Mouse (Mus musculus) adrenal gland, adult 2 months (tissue): ENCODE measurements at regions not wholly inside any gene's neighbourhood (a gene's known extent, or its start where the extent isn't known, plus 50 kb on each side); places are given as distances from the start of the nearest gene placed in this dataset.

Source experiments
- DNase-seq: peaks from one replicate; pipeline ENCODE4 v3.0.0; 2021

DNA sequence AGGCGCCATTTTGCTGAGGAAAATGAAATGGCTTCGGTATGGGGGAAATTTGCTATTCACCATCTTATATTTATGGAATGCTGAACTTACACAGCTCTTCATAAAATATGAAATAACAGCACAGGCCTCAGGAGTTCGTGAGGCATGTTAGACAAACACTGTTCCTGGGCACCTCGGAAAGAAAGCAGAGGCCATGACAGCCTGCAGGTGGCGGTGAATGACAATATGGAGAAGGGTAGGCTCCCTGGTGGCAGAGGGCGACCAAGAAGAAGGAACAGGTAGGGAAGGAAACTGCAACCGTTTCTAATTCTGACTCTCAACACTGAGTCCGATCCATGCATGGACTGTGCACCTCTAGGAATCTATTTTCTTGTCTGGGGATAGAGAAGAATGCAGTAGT, 553.6 kb upstream of the Tmpo start:
- DNase-seq = no peak

DNA sequence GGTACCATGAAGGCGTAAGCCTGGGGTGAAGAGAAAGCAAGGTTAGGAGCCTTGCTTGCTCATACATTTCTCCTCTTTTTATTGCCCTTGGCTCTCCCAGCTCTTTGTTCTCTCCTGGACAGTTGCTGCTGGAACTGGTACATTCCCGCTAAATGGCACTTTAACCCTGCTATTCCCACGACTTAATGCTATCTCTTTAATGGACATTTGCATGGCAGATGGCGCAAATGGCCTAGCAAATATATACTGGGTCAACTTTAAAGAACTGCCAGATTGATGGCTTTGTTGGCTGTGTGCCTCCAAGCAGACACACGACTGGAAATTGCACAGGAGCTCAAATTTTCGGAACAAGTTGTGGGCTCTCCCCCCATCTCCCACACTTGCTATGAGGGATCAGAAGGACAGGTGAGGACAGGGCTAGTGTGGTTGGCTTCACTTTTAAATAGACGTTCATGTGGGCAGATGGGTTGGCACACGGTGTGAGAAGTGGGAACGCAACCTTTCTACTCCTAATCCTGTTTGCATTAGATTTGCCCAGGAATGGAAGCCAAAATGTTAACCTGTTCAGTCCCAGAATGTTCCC, 551.0 kb upstream of the Tmpo start:
- no peak for DNase-seq

DNA sequence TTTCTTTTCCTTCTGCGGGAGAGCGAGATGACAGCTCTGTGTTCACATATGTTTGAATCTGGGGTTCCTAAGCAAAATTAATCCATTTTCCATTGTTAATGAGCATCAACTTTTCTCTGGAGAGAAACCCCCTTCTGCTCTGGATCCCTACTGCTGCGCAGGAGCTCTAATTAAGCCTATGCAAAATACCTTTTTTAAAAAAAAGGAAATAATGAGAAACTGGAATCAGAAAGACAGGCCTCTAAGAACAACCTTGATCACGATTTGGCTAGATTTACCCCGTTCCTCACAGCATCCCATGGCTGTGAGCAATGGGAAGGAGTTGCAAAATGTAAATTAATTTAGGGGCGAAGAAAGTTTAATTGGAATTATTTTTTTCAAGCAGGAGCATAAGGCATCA, 548.9 kb upstream of the Tmpo start:
- no peak for DNase-seq

DNA sequence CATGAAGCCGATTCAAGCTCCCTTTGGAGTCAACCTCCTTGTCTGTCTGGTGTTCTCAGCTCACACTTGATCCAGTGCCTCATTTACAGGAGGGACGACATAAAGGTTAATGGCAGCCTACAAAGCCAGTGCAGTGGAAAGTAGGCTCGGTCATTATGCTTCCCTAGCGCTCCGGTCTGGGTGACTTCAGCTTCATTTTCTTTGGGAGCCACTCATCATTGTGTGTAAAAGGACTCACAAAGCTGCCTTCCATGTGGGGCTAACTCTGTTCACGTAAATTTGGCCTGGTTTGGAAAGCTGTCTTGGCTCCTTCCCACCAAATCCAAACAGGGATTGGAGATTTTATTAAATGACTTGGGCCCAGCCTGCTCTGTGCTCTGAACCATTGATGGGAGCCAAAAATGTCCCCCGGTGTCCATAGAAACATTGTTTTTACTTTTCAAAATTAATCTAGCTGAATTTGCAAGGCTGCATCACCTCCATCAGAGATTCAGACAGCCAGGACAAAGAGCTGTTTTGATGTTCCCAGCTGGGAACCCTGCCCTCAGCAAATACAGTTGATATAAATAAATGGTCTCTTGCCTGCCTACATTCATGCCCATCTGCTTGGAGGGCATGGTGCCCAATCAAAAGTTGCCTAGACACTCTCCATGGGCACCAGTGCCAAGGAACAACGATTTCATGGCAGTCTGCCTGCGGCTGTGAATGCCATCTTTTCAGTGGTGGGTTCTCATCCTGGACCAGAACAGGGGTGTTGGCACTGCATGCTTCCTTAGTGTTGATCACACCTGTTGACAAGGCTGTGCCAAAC, 538.7 kb upstream of the Tmpo start:
- DNase-seq = no peak

DNA sequence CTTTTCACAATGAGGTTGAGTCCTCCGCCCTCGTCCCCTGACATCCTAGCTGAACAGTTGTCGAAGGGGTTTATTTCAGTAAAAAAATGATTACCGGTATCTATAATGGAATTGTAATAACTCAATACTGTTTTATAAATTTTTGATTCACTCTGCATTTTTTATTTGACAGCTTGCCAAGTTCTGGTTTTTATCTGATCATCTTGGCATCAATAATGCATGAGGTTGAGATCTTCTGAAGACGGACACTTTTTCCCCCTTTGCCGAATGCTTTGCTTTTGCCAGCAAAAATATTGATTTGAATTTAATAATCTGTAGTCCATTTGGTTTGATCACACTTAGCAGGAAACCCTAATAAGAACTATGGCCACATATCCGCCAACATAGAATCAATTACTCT, 535.5 kb upstream of the Tmpo start:
- DNase-seq = no peak

DNA sequence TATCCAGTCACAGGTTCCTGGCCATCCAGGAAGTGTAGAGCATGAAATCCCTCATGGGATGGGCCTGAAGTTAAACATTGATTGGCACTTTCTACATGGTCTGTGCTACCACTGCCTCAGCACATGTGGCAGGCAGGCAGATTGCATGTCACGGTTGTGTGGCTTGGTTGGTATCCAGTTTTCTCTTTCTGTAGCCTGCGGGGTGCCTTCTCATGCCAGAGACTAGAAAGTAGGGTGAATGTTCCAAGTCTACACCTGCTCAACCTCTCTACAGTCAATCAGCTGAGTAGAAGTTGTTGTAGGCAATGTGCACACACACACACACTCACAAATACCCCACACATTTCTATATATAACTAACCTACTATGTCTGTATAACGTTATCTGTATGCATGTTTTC, 533.5 kb upstream of the Tmpo start:
- no peak for DNase-seq

DNA sequence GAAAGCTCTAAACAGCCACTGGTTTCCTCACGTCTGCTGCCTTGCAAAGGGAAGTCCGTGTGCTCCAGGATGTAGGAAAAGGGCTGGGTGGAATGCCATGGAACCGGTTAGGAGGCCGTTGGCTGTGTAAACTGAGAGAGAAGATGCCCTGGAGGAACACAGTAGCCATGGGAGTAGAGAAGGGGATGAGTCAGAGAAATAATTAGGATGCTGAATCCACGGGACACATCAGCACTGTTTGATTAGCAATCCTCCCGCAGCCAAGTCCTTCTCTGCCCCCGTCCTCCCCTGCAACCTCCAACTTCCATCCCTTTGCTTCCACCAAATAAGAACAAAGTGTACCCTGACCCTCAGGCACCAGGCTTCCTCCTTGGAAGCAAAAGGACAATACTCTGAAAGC, 532.4 kb upstream of the Tmpo start:
- no peak for DNase-seq

DNA sequence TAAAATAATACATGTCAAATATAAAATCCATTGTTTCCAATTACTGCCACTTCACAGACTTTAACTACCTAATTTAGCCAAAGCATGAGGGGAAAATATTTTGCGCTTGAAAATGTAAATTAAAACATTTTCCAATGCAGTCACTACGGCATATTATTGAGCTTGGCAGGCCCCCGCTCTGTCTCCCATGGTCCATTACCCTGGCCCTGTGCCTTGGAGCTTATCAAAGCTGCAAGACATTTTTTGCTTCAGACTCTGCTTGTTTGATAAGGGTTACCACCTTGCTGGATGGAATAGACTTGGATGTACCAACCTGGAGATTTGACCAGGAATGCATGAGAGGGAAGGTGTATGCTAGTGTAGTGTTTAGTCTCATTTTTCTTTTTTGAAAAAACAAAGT, 525.7 kb upstream of the Tmpo start:
- DNase-seq = no peak

DNA sequence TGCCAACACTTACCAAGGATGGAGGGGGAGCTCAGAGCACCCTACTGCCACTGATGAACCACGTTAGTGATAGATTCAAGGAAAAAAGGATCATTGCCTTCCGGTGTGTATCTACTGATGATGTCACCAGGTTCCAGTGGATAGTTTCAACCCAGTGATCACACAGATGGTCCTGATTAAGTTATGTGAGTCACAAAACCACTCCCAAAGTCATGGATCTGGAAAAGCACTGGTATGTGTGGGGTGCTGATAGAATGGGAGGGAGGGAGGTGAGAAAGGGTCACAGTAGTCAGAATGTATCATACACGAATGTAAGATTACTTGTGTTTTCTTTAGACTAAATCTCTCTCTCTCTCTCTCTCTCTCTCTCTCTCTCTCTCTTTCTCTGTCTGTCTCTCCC, 523.6 kb upstream of the Tmpo start:
- no peak for DNase-seq

DNA sequence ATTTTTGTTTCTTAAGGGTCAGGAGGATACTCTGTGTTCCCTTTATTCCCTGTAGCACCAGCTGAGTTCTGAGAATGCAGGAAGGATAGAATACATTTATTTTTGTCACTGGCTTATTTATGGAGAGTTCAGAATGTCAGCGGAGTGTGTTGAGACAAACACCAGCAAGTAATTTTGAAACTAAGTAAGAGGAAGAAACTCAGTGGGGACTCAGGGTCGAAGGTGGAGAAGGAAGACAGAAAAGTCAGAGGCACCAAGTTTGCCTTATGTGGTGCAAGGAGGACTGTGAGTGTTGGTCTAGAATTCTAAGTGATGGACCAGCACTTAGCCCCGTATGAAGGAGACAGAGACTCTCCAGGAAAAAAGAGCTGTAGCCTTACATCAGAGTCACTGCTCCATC, 520.7 kb upstream of the Tmpo start:
- DNase-seq = no peak

DNA sequence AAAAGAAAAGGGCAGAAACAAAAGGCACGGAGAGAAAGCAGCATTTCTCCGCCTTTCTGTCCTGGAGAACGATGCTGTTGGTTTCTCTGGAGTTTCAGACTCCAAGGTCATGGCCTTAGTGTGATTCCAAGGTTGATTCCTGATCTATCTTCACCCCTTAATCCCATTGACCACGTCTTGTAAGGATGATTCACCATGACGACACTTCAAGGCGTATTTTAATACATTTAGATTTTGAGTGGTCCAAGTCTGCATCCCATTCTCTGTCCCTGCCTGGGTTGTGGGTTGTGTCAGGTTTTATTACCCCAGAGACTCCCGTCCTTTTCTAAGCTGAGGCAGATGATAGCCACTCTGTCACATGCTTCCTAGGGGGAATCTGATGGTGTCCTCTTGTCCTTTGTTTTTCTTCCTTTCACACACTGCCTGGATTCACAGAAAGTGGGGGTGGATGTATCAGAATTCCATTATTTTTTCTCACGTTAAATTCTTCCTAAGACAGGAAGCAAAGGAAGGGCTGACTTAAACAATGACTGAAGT, 505.0 kb upstream of the Tmpo start:
- DNase-seq = no peak

DNA sequence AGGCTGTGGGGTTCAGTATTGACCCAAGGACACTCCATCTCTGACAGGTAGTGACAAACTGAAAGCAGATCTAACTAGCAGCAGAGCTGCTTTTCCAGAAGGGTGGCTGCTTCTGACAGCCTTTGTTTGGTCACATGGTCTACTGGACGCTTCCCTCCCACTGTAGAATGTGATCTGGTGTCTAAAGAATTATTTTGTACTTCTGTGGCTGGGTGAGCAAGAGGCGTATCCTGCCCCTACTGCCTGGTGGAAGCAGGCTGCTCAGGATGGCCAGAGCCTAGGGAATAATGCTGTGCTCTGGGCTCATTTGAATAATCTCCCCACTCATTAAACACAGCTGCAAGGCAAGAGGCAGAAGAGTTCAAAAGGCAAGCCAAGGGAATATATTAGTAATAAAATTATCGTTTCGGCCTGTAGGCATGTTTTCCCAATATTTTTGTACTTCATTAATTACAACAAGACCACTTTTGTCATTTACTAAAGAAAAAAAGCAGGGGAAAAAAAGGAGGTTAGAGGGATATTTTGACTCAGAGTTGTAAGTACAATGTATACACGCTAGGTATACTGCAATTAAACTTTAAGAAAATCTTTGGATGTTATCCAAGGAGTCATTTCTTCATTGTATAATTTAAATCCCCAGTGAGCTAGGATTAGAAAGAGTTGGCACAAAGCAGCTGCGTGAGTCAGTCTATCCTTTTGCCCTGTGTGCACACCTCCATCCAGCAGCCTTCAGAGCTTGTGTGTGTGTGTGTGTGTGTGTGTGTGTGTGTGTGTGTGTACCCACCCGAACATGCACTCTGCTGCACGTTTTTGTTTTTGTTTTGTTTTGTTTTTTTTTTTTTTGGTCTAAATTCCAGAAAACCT, 504.3 kb upstream of the Tmpo start:
- no peak for DNase-seq

DNA sequence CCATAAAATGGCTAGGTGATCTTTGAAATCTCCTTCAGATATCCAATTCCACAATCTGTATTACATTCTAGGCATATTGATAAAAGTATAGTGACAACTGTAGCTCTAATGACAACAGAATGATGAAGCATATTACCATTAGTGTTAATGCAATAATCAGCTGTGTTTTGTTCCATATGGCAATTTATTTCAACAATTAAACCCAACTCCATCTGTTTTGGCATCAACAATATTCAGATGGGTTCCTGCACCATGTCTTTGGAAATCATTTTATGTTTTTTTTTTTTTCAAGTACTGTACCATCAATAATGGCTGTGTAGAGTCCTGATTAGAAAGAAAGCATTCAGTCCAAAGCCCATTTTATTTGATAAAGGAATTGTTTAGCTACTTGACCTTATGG, 498.5 kb upstream of the Tmpo start:
- DNase-seq = no peak

DNA sequence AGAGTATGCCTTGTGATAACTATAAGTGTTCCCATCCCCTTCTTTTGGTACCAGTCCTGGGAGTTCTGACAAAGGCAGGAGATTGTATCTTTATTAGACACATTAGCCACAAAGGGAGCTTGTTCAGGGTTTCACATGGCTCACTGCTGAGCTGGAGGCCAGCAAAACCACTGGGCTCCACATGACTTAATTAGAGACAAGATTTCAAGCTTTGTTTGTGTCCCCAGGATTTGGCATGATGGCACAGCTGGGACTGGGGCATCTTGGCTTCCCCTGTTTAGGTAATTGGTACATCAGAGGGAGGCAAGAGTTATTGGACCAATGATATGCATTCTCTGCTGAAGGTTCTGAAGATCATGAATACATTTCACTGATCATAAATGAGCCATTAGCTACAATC, 456.8 kb upstream of the Tmpo start:
- no peak for DNase-seq

DNA sequence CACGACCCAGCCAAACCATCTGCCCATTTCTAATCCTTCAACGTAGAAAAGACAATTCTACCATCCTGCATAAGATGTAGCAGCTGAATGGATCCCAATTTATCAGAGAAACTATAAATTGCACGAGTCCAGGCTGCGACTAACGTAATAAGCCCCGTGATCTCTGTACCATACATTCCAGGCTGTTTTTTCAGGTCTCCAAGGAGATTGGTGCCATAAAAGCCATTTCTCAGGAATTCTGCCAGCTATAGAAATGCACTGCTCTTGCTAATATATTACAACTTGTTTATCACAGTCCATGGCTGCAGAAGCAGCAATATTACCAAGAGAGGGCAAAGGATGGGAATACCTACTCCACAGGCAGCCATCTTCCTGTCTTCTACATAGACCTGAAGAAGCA, 447.6 kb upstream of the Tmpo start:
- no peak for DNase-seq

DNA sequence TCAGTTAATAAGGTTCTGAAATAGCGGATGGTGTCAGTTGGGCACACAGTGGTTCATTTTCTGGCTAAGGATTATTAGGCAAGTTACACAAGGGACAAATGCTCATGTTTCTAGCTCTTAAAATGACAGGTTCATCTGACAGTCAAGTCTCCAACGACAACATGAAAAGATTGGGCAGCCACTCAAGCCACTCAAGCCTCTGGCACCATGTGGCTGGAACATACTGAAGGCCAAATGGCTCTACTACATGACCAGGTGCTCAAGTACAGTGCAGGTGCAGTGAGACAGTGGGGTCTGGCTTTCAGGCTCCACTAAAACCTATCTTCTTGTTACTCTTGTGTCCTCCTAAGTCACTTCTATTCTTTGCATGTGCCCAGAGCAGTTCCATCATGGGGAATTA, 441.2 kb upstream of the Tmpo start:
- DNase-seq = no peak

DNA sequence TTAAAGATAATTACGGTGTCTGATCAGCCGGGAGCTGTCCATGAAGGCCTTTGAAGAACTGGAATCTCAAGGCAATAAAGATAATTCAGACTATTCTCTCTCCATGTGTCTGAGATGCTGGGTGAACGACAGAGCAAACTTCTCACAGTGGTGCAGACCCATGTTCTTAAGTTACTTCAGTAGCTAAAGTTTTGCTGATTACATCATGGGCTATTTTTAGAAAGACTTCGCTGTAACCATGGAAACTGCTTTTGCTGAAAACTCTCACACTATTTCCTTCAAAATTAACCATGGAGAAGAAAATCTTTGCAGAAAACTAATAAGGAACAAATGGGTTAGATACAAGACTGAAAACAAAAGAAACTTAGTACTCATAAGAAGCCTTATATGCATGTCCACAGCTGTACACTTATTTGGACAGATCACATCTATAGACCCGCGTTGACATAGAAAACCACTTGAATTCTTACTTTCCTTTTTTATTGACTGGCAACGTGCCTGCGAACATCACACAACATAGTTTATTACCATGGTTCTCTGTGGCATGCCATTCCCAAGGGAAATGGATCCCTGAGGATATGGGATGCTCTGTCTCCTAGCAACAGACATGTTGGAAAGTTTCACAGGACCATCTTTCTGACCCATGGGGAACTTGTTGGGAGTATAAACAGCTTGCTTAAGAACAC, 432.8 kb upstream of the Tmpo start:
- DNase-seq = no peak

DNA sequence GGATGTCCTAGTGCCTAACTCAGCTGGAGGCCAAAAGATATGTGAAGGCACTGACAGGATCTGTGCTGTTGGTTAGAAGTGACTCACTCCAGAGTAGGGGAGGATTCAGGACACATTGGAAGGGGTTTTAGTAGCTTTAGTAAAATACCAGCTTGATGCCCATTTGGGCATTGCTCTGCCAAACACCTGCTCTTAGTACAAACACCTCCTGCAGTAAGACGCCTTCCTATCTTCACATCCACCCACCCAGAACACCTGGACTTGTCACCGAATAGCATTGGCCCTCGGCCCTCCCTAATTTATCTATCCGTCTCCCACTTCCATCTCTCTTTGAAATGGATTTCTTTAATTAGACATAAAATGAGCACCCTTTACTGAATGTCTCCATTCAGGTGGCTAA, 430.9 kb upstream of the Tmpo start:
- DNase-seq = no peak

DNA sequence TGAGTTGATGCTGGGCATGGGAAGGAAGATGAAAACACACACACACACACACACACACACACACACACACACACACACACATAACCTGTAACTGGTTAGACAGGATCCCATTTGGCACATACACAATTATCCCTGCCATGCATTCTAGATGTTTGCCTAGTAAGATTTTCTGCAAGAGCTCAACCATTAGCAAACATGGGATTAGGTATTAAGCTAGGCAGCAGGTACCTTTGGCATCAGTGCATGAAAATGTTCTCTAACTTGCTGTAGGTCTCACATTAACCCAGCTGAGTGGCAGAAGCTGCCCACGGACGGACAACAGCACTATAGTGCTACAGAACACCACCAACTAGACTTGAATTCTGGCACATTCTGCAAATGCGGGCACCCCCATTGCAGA, 413.8 kb upstream of the Tmpo start:
- DNase-seq = no peak

DNA sequence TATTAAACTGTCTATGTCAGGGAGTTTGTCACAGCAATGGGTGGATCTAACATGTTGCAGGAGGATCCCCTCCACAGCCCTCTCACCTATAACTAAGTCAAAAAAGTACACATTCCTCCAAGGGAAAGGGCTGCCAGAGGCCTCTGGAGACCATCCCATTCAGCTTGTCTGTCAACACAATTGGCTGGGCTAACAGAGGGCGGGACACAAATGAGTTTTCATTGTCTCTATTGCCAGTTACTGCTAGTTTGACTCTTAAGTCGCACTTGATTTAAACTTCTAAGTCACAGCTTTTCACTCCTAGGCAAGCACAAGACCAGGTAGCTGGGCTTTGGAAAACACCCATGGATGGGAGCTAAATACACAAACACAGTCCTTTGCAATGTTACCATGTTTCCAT, 412.3 kb upstream of the Tmpo start:
- DNase-seq = no peak

DNA sequence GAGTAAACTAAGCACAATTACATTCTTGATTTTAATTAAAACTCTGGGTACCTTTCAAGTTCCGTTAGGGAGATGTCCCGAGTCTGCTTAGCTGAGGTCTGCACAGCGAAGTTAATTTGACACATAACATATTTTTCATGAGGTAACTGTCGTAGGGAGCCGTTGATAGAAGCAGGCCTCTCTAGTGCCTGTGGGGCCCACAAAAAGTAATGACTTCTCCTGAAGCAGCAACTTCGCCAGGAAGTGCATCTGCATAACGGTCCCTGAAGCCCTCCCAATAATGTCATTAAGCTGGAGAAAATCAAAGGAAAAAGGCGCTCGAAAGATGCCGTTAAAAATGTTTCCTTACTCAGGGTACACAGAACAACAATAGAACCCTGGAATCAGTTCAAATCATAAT, 410.7 kb upstream of the Tmpo start:
- DNase-seq = no peak

DNA sequence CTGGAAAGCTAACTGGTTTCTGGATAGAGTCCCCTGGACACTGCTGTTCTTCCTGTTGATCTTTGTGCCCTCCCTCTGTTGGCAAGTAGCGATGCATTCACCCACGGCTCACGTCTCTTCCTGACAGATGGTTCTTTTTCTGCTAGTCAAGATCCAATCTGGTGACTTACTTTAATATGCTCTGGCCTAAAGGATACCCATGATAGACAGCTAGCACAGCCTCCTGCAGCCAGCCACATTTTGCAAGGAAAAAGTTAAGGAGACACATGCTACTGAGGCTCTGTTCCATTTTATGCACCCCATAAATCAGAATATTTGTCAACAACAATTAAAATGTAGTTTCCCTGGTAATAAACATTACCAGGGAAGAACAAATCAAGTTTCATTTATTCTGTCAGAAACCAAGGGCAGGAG, 410.3 kb upstream of the Tmpo start:
- DNase-seq = no peak

DNA sequence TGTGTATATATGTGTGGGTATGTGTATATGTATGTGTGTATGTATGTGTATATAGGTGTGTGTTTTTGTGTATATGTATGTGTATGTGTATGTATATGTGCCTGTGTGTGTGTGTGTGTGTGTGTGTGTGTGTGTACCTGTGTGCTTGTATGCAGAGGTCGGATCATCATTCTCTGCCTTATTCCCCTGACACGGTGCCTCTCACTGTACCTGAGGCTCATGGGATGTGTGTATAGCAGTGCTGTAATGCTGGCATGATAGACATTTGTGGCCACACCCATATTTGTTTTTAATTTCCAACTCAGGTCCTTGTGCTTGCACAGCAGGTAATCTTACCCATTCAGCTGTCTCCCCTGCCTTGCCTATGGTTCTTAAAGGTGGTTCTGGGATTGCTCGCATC, 402.1 kb upstream of the Tmpo start:
- DNase-seq = no peak
